Mouse (Mus musculus): ENCODE results near the gene Ibtk. TPM values are rescaled to one million over a fixed set of nuclear protein-coding genes. Genes with fewer than 3 reads are reported as not detected.

Ibtk gene
- total RNA-seq, 1 experiment: 32.8 TPM

GRCm38 (mm10) chr9:85777544-85777943 is 28.4 kb upstream of the Ibtk start:
- H3K27ac ChIP-seq (ENCODE audit: insufficient read depth, low read depth, low read length, poor library complexity, severe bottlenecking): no peak overlapping the region
- H3K9me3 ChIP-seq (ENCODE audit: control insufficient read depth, insufficient read depth, low read depth, low read length): no peaks in the 10 kb centered on the region
- no peak for TF ChIP-seq ZNF384 (IDR thresholded peaks at IDR 0.05; ENCODE audit: low read depth, low read length)
- no peak for TF ChIP-seq ZC3H11A (IDR thresholded peaks at IDR 0.05; ENCODE audit: borderline replicate concordance, low read depth, low read length)
- TF ChIP-seq MAFK (IDR thresholded peaks at IDR 0.05; ENCODE audit: insufficient read depth, low read depth, low read length): no peak
- TF ChIP-seq CHD2 (IDR thresholded peaks at IDR 0.05; ENCODE audit: low read depth, low read length): no peak
- no peak for TF ChIP-seq HCFC1 (IDR thresholded peaks at IDR 0.05; ENCODE audit: borderline replicate concordance, insufficient read depth, low read length)
- no peaks in the 10 kb centered on the region for H3K4me1 ChIP-seq (ENCODE audit: control insufficient read depth in 2 of 2, insufficient read depth in 2 of 2, low read length in 2 of 2, poor library complexity in 1 of 2)
- no peak overlapping the region for H3K4me3 ChIP-seq (ENCODE audit: insufficient read depth in 1 of 2, low read depth in 1 of 2, low read length in 2 of 2, poor library complexity in 1 of 2, severe bottlenecking in 1 of 2)
- H3K36me3 ChIP-seq (ENCODE audit: control insufficient read depth, insufficient read depth, low read length, poor library complexity, severe bottlenecking): no peaks in the 10 kb centered on the region
- no peak overlapping the region for H3K9ac ChIP-seq (ENCODE audit: insufficient read depth, low read depth, low read length, poor library complexity, severe bottlenecking)
- in situ Hi-C loops (cut with MboI; ENCODE audit: low sequenced_read_pairs in 2 of 2, unreplicated experiment in 2 of 2): loop anchor here (10.0 to 25.0 kb wide), 2 partner anchors 667 to 685 kb away; partner anchors contain the start of genes Dop1a (in 1 of the 2) and Ube2cbp (in 1 of the 2)
- no peak for DNase-seq (ENCODE audit: low read depth, low spot score)

GRCm38 (mm10) chr9:85772280-85772679 is 23.1 kb upstream of the Ibtk start:
- peak overlapping the region; percentile 19; the same call in 1 of the 2 replicates for H3K27ac ChIP-seq (ENCODE audit: insufficient read depth, low read depth, low read length, poor library complexity, severe bottlenecking)
- DNase-seq (ENCODE audit: low read depth, low spot score): no peak
- H3K4me1 ChIP-seq (ENCODE audit: control insufficient read depth in 2 of 2, insufficient read depth in 2 of 2, low read length in 2 of 2, poor library complexity in 1 of 2): 0 out of 4 replicates have a peak, but pooled peaks cover 0 to 2% of the 10 kb centered on the region in 2 experiments
- no peaks in the 10 kb centered on the region for H3K9me3 ChIP-seq (ENCODE audit: control insufficient read depth, insufficient read depth, low read depth, low read length)
- TF ChIP-seq HCFC1 (IDR thresholded peaks at IDR 0.05; ENCODE audit: borderline replicate concordance, insufficient read depth, low read length) (no peak), ZC3H11A (IDR thresholded peaks at IDR 0.05; ENCODE audit: borderline replicate concordance, low read depth, low read length) (no peak), CHD2 (IDR thresholded peaks at IDR 0.05; ENCODE audit: low read depth, low read length) (no peak), ZNF384 (IDR thresholded peaks at IDR 0.05; ENCODE audit: low read depth, low read length) (no peak), MAFK (IDR thresholded peaks at IDR 0.05; ENCODE audit: insufficient read depth, low read depth, low read length) (no peak)
- no peaks in the 10 kb centered on the region for H3K36me3 ChIP-seq (ENCODE audit: control insufficient read depth, insufficient read depth, low read length, poor library complexity, severe bottlenecking)
- in situ Hi-C loops (cut with MboI; ENCODE audit: low sequenced_read_pairs in 2 of 2, unreplicated experiment in 2 of 2): loop anchor here in 1 of 2 experiments (10.0 kb wide), 1 partner anchor 673 kb away; no protein-coding TSS in a partner anchor
- no peak overlapping the region for H3K4me3 ChIP-seq (ENCODE audit: insufficient read depth in 1 of 2, low read depth in 1 of 2, low read length in 2 of 2, poor library complexity in 1 of 2, severe bottlenecking in 1 of 2)
- H3K9ac ChIP-seq (ENCODE audit: insufficient read depth, low read depth, low read length, poor library complexity, severe bottlenecking): no peak overlapping the region; the same call in 1 of the 2 replicates

GRCm38 (mm10) chr9:85771454-85771853 is 22.3 kb upstream of the Ibtk start:
- in situ Hi-C loops (cut with MboI; ENCODE audit: low sequenced_read_pairs in 2 of 2, unreplicated experiment in 2 of 2): loop anchor here in 1 of 2 experiments (10.0 kb wide), 1 partner anchor 673 kb away; no protein-coding TSS in a partner anchor
- TF ChIP-seq CHD2 (IDR thresholded peaks at IDR 0.05; ENCODE audit: low read depth, low read length): no peak
- TF ChIP-seq MAFK (IDR thresholded peaks at IDR 0.05; ENCODE audit: insufficient read depth, low read depth, low read length): no peak
- no peak for TF ChIP-seq ZNF384 (IDR thresholded peaks at IDR 0.05; ENCODE audit: low read depth, low read length)
- TF ChIP-seq HCFC1 (IDR thresholded peaks at IDR 0.05; ENCODE audit: borderline replicate concordance, insufficient read depth, low read length): no peak
- no peak for TF ChIP-seq ZC3H11A (IDR thresholded peaks at IDR 0.05; ENCODE audit: borderline replicate concordance, low read depth, low read length)
- Histone ChIP-seq H3K9me3 (ENCODE audit: control insufficient read depth, insufficient read depth, low read depth, low read length) (no peaks in the 10 kb centered on the region), H3K4me3 (ENCODE audit: insufficient read depth in 1 of 2, low read depth in 1 of 2, low read length in 2 of 2, poor library complexity in 1 of 2, severe bottlenecking in 1 of 2) (no peak overlapping the region), H3K27ac (ENCODE audit: insufficient read depth, low read depth, low read length, poor library complexity, severe bottlenecking) (no peak overlapping the region), H3K4me1 (ENCODE audit: control insufficient read depth in 2 of 2, insufficient read depth in 2 of 2, low read length in 2 of 2, poor library complexity in 1 of 2) (0 out of 4 replicates have a peak, but pooled peaks cover 0 to 2% of the 10 kb centered on the region in 2 experiments), H3K36me3 (ENCODE audit: control insufficient read depth, insufficient read depth, low read length, poor library complexity, severe bottlenecking) (no peaks in the 10 kb centered on the region), H3K9ac (ENCODE audit: insufficient read depth, low read depth, low read length, poor library complexity, severe bottlenecking) (no peak overlapping the region)
- DNase-seq (ENCODE audit: low read depth, low spot score): no peak

GRCm38 (mm10) chr9:85770369-85770768 is 21.2 kb upstream of the Ibtk start:
- Histone ChIP-seq H3K4me3 (ENCODE audit: insufficient read depth in 1 of 2, low read depth in 1 of 2, low read length in 2 of 2, poor library complexity in 1 of 2, severe bottlenecking in 1 of 2) (no peak overlapping the region), H3K36me3 (ENCODE audit: control insufficient read depth, insufficient read depth, low read length, poor library complexity, severe bottlenecking) (no peaks in the 10 kb centered on the region), H3K9ac (ENCODE audit: insufficient read depth, low read depth, low read length, poor library complexity, severe bottlenecking) (no peak overlapping the region), H3K4me1 (ENCODE audit: control insufficient read depth in 2 of 2, insufficient read depth in 2 of 2, low read length in 2 of 2, poor library complexity in 1 of 2) (0 out of 4 replicates have a peak, but pooled peaks cover 0 to 2% of the 10 kb centered on the region in 2 experiments), H3K27ac (ENCODE audit: insufficient read depth, low read depth, low read length, poor library complexity, severe bottlenecking) (no peak overlapping the region), H3K9me3 (ENCODE audit: control insufficient read depth, insufficient read depth, low read depth, low read length) (no peaks in the 10 kb centered on the region)
- TF ChIP-seq HCFC1 (IDR thresholded peaks at IDR 0.05; ENCODE audit: borderline replicate concordance, insufficient read depth, low read length) (no peak), MAFK (IDR thresholded peaks at IDR 0.05; ENCODE audit: insufficient read depth, low read depth, low read length) (no peak), ZNF384 (IDR thresholded peaks at IDR 0.05; ENCODE audit: low read depth, low read length) (no peak), ZC3H11A (IDR thresholded peaks at IDR 0.05; ENCODE audit: borderline replicate concordance, low read depth, low read length) (no peak), CHD2 (IDR thresholded peaks at IDR 0.05; ENCODE audit: low read depth, low read length) (no peak)
- no peak for DNase-seq (ENCODE audit: low read depth, low spot score)
- in situ Hi-C loops (cut with MboI; ENCODE audit: low sequenced_read_pairs in 2 of 2, unreplicated experiment in 2 of 2): loop anchor here in 1 of 2 experiments (10.0 kb wide), 1 partner anchor 674 kb away; no protein-coding TSS in a partner anchor
